In the genomic region with DNA sequence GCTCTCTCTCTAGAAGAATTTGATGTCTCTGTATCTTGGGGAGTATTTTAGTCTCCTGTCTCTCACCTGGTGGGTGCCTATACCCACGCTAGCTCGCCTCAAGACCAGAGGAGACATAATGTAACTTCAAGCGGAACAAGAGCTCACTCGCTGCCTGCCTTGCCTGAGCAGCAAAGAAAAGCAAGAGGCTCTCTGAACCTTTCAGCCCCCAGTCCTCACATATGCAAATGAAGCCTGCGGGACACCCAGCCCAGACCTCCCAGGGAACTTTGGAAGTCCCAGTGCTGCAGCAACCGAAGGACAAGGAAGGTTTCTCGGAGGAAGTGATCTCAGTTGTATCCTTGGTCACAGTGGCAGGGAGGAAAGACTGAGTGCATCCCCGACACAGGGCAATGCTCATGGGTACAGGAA, we compare ENCODE assay signal across 17 mouse cellular contexts. TPM values are rescaled to one million over a fixed set of nuclear protein-coding genes. Genes with fewer than 3 reads are reported as not detected.
DNase-seq lines count a peak whose midpoint lies in the region; ATAC-seq lines count a peak whose summit lies in the region.
"Had no signal": no experiment of that assay in that cellular context is flagged by ENCODE, and none has a peak within 500 bp of the region (broad histone marks: within the 10 kb centered on the region; RNA-seq: fewer than 3 reads in every experiment).

No protein-coding gene starts in this region.

- no peak overlapping the region for H3K4me2 ChIP-seq in forebrain, embryonic 16.5 days (ENCODE audit: low read length)
- H3K4me2 ChIP-seq in kidney, embryonic 16.5 days (replicated peaks; ENCODE audit: low read depth, low read length), result peak overlapping the region; percentile 16; the same call in 1 of the 2 replicates
- H3K4me2 ChIP-seq in midbrain, embryonic 12.5 days (replicated peaks), result peak overlapping the region; percentile 30
- H3K4me2 ChIP-seq: liver, embryonic 13.5 days had no signal

- peak; percentile 43 for DNase-seq in forebrain, embryonic 10.5 days (ENCODE audit: extremely low spot score, low spot score)
- DNase-seq in kidney, postnatal 36 days, result no peak
- peak; percentile 77 for DNase-seq in brain, adult 2 months (ENCODE audit: low read depth, low spot score)
- DNase-seq in thymus, postnatal 10 days (ENCODE audit: low spot score in 2 of 2), result no peak
- DNase-seq: adrenal gland, postnatal 14 days; cerebellum, adult 11 months; gastrocnemius, postnatal 25 days; heart, postnatal 10 days; kidney, adult 18-20 months; layer of hippocampus, postnatal 36 days; liver, embryonic 13.5 days; right cerebral cortex, postnatal 4 days had no signal

- H3K36me3 ChIP-seq in forebrain, embryonic 10.5 days (replicated peaks), result no peaks in the 10 kb centered on the region
- no peaks in the 10 kb centered on the region for H3K36me3 ChIP-seq in forebrain, embryonic 16.5 days (ENCODE audit: control insufficient read depth, insufficient read depth)
- H3K36me3 ChIP-seq in kidney, embryonic 16.5 days (ENCODE audit: insufficient read depth, low read length), result no peaks in the 10 kb centered on the region
- H3K36me3 ChIP-seq in midbrain, embryonic 12.5 days, result no peaks in the 10 kb centered on the region
- H3K36me3 ChIP-seq: liver, embryonic 13.5 days had no signal

- peak overlapping the region; percentile 78 for H3K27ac ChIP-seq in forebrain, embryonic 10.5 days
- no peak overlapping the region for H3K27ac ChIP-seq in forebrain, embryonic 16.5 days (ENCODE audit: low read length)
- H3K27ac ChIP-seq in kidney, embryonic 16.5 days (ENCODE audit: low read length), result 0 out of 2 replicates have a peak overlapping the region, but pooled peaks have one; percentile 31
- 0 out of 2 replicates have a peak overlapping the region, but pooled peaks have one; percentile 20 for H3K27ac ChIP-seq in midbrain, embryonic 12.5 days (replicated peaks)
- H3K27ac ChIP-seq: liver, embryonic 13.5 days had no signal

- WGBS in forebrain, embryonic 10.5 days, result 4% methylated on average over 8 of the region's 8 CpGs
- 6% methylated on average over 8 of the region's 8 CpGs for WGBS in forebrain, embryonic 16.5 days
- 14% methylated on average over 8 of the region's 8 CpGs for WGBS in kidney, embryonic 16.5 days
- WGBS in midbrain, embryonic 12.5 days, result 6% methylated on average over 8 of the region's 8 CpGs

- H3K9me3 ChIP-seq in forebrain, embryonic 10.5 days, result no peaks in the 10 kb centered on the region
- no peaks in the 10 kb centered on the region for H3K9me3 ChIP-seq in forebrain, embryonic 16.5 days (ENCODE audit: control insufficient read depth, low read length)
- H3K9me3 ChIP-seq in kidney, embryonic 16.5 days (ENCODE audit: low read length), result no peaks in the 10 kb centered on the region
- no peaks in the 10 kb centered on the region for H3K9me3 ChIP-seq in midbrain, embryonic 12.5 days
- H3K9me3 ChIP-seq: liver, embryonic 13.5 days had no signal

- peaks cover 66% of the 10 kb centered on the region for H3K4me1 ChIP-seq in forebrain, embryonic 10.5 days
- H3K4me1 ChIP-seq in forebrain, embryonic 16.5 days (replicated peaks; ENCODE audit: control insufficient read depth, insufficient read depth, low read length), result peaks cover 16% of the 10 kb centered on the region
- H3K4me1 ChIP-seq in kidney, embryonic 16.5 days (ENCODE audit: insufficient read depth, low read length), result peaks cover 19% of the 10 kb centered on the region
- H3K4me1 ChIP-seq in midbrain, embryonic 12.5 days, result peaks cover 45% of the 10 kb centered on the region

- H3K4me3 ChIP-seq in forebrain, embryonic 10.5 days, result peak overlapping the region; percentile 18; the same call in 1 of the 2 replicates
- H3K4me3 ChIP-seq in forebrain, embryonic 16.5 days (replicated peaks; ENCODE audit: low read length), result no peak overlapping the region
- H3K4me3 ChIP-seq in kidney, embryonic 16.5 days (ENCODE audit: low read length), result no peak overlapping the region
- no peak overlapping the region for H3K4me3 ChIP-seq in midbrain, embryonic 12.5 days
- H3K4me3 ChIP-seq: liver, embryonic 13.5 days had no signal

- peaks cover 47% of the 10 kb centered on the region for H3K27me3 ChIP-seq in forebrain, embryonic 10.5 days (ENCODE audit: poor library complexity, severe bottlenecking)
- no peaks in the 10 kb centered on the region for H3K27me3 ChIP-seq in forebrain, embryonic 16.5 days (replicated peaks; ENCODE audit: control insufficient read depth, insufficient read depth, low read length)
- no peaks in the 10 kb centered on the region; the same call in 1 of the 2 replicates for H3K27me3 ChIP-seq in kidney, embryonic 16.5 days (ENCODE audit: insufficient read depth, low read length)
- H3K27me3 ChIP-seq in midbrain, embryonic 12.5 days, result peaks cover 22% of the 10 kb centered on the region
- H3K27me3 ChIP-seq: Patski had no signal

- ATAC-seq in forebrain, embryonic 16.5 days, result no peak
- no peak for ATAC-seq in kidney, embryonic 16.5 days (ENCODE audit: low FRiP score, low TSS enrichment)
- ATAC-seq in midbrain, embryonic 12.5 days (ENCODE audit: low FRiP score, low read depth), result no peak
- ATAC-seq in inflammation-experienced regulatory T-cells, adult 6 months, result no peak
- ATAC-seq: Patski had no signal

- H3K9ac ChIP-seq in forebrain, embryonic 16.5 days (replicated peaks; ENCODE audit: low read depth, low read length), result no peak overlapping the region
- no peak overlapping the region for H3K9ac ChIP-seq in kidney, embryonic 16.5 days (replicated peaks; ENCODE audit: low read length)
- no peak overlapping the region for H3K9ac ChIP-seq in midbrain, embryonic 12.5 days (replicated peaks)
- H3K9ac ChIP-seq: liver, embryonic 13.5 days had no signal

RNA-seq across cellular contexts. Expression of gene Zbtb34, which starts 8.4 kb away (rescaled TPM):
- polyA plus RNA-seq in forebrain, embryonic 10.5 days (2016; fragmentation: Nextera tagmentation; extraction: Ambion mirVana), result 6.6 and 7.6 TPM in 2 replicates
- polyA plus RNA-seq in forebrain, embryonic 16.5 days (2015; fragmentation: Nextera tagmentation; extraction: Ambion mirVana), result 9.0 and 10.1 TPM in 2 replicates
- polyA plus RNA-seq in kidney, embryonic 16.5 days (2015; fragmentation: Nextera tagmentation; extraction: Ambion mirVana), result 6.9 and 7.1 TPM in 2 replicates
- 10.2 and 11.1 TPM in 2 replicates for polyA plus RNA-seq in midbrain, embryonic 12.5 days (2016; fragmentation: Nextera tagmentation; extraction: Ambion mirVana)
- polyA plus RNA-seq in inflammation-experienced regulatory T-cells, adult 6 months (2017; shearing (Covaris generic)), result 1 to 10 TPM in 1 of 3 experiments, under 1 TPM in 2; 0.72 to 1.0 (median 0.95) TPM

RNA-seq across cellular contexts. Expression of gene Zbtb43, which starts 28.9 kb away (rescaled TPM):
- polyA plus RNA-seq in forebrain, embryonic 10.5 days (2016; fragmentation: Nextera tagmentation; extraction: Ambion mirVana), result 19.8 and 19.9 TPM in 2 replicates
- polyA plus RNA-seq in forebrain, embryonic 16.5 days (2015; fragmentation: Nextera tagmentation; extraction: Ambion mirVana), result 32.7 and 40.5 TPM in 2 replicates
- polyA plus RNA-seq in kidney, embryonic 16.5 days (2015; fragmentation: Nextera tagmentation; extraction: Ambion mirVana), result 17.7 and 20.8 TPM in 2 replicates
- polyA plus RNA-seq in midbrain, embryonic 12.5 days (2016; fragmentation: Nextera tagmentation; extraction: Ambion mirVana), result 29.2 and 30.7 TPM in 2 replicates
- 10 to 100 TPM; 14.6 to 23.4 (median 15.2) TPM for polyA plus RNA-seq in inflammation-experienced regulatory T-cells, adult 6 months (2017; shearing (Covaris generic))

Comparison
In these comparisons a context has a peak if more than half of its experiments do, and no peak if none do; other contexts are left out.
1. DNase-seq: peak in forebrain, embryonic 10.5 days (single experiment) and brain, adult 2 months (single experiment); none in kidney, postnatal 36 days (0 of 2) and thymus, postnatal 10 days (0 of 2).